Mouse (Mus musculus): ENCODE results near the gene Prss57.

DNA sequence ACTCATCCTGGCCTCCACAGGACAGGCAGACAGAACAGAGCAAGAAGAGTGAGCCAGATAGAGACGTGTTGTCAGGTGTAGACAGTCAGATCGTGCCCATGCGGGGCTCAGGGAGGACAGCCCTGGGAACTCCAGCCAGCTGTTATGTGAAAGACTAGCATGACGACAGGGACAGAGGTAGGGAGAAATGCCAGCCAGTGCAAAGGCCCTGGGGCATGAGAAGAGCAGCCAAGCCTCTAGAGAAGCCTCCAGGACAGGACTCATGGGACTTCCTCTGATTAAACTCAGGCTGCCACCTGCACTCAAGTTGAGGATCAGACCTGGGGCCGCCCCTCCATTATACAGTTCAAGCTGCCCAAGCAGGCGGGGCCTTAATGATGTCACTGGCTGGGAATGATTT lies 42.3 kb downstream of the Prss57 start:
- TF ChIP-seq TAL1 (conservative IDR thresholded peaks at IDR 0.05; ENCODE audit: low read depth, low read length), result no peak
- no peak for TF ChIP-seq CTCF (IDR thresholded peaks at IDR 0.05; ENCODE audit: low read depth, low read length)
- TF ChIP-seq GATA1 (IDR thresholded peaks at IDR 0.05; ENCODE audit: borderline replicate concordance, low read length), result no peak
- no peak for TF ChIP-seq POLR2AphosphoS5 (IDR thresholded peaks at IDR 0.05; ENCODE audit: insufficient replicate concordance, low read depth, low read length)
- TF ChIP-seq GATA2 (IDR thresholded peaks at IDR 0.05; ENCODE audit: borderline replicate concordance, low read depth, low read length), result no peak

Measured in G1E (cell line).